Mouse (Mus musculus) midbrain, embryonic 15.5 days (tissue): ENCODE measurements at regions not wholly inside any gene's neighbourhood (a gene's known extent, or its start where the extent isn't known, plus 50 kb on each side); places are given as distances from the start of the nearest gene placed in this dataset.

Experiments
- ATAC-seq: fragments of 200-750 bp; cut with Nextera tagmentation; replicated peaks from 2 replicates; pipeline ENCODE4 v1.8.0; 2017; ENCODE audit warnings: moderate TSS enrichment
- H3K27ac ChIP-seq: fragments of 300-500 bp; sonication (generic); 2 replicates; pipeline ENCODE4 v1.5.1; 2015; ENCODE audit warnings: mild to moderate bottlenecking, inconsistent platforms
- H3K27me3 ChIP-seq: fragments of 300-500 bp; sonication (generic); replicated peaks from 2 replicates; pipeline ENCODE4 v1.6.1; 2015; ENCODE audit warnings: inconsistent platforms
- H3K36me3 ChIP-seq: fragments of 300-500 bp; sonication (generic); replicated peaks from 2 replicates; pipeline ENCODE4 v1.6.1; 2015; ENCODE audit warnings: inconsistent platforms
- H3K4me1 ChIP-seq: fragments of 300-500 bp; sonication (generic); 2 replicates; pipeline ENCODE4 v1.6.1; 2015; ENCODE audit warnings: inconsistent platforms
- H3K4me2 ChIP-seq: fragments of 300-500 bp; sonication (generic); 2 replicates; pipeline ENCODE4 v1.6.1; 2015; ENCODE audit warnings: inconsistent platforms, mild to moderate bottlenecking, moderate library complexity
- H3K4me3 ChIP-seq: fragments of 300-500 bp; sonication (generic); 2 replicates; pipeline ENCODE4 v1.5.1; 2015; ENCODE audit warnings: mild to moderate bottlenecking, inconsistent platforms
- H3K9ac ChIP-seq: fragments of 300-500 bp; sonication (generic); 2 replicates; pipeline ENCODE4 v1.6.1; 2015; ENCODE audit warnings: mild to moderate bottlenecking, inconsistent platforms
- H3K9me3 ChIP-seq: fragments of 300-500 bp; sonication (generic); 2 replicates; pipeline ENCODE4 v1.6.1; 2016; ENCODE audit warnings: inconsistent platforms
- WGBS: fragments of 180-500 bp; shearing (Covaris S2); methylation state at CpG from one replicate; pipeline ENCODE4 v1.1.7; 2015; ENCODE audit warnings: mixed read lengths; 5-methylcytosine and 5-hydroxymethylcytosine counted together
- microRNA counts: library from miRNA; unstranded; fragments of <30 nt; microRNA quantifications from one replicate; lab custom pipeline; 2016
- microRNA-seq: library from miRNA; unstranded; fragments of <30 nt; microRNA quantifications from one replicate; pipeline ENCODE4, GENCODE M21; 2016

GRCm38 (mm10) chr1:137010240-137010926 is 50.1 kb upstream of the Nr5a2 start:
- Histone ChIP-seq H3K36me3 (no peaks in the 10 kb centered on the region), H3K4me3 (no peak overlapping the region), H3K27me3 (no peaks in the 10 kb centered on the region), H3K9ac (no peak overlapping the region), H3K4me1 (no peaks in the 10 kb centered on the region), H3K4me2 (no peak overlapping the region), H3K27ac (no peak overlapping the region), H3K9me3 (no peaks in the 10 kb centered on the region)
- no peak for ATAC-seq
- WGBS: 85% methylated on average over 9 of the region's 9 CpGs

MicroRNAs in the stretch of these regions (microRNA counts, 519-probe panel; counts per million panel counts)
- microRNA mmu-miR-181a (lab: Ali Mortazavi, UCI) (4,937 counts per million, percentile 98 among the panel's probes with 10 or more counts), microRNA mmu-miR-181b+mmu-miR-181d (lab: Ali Mortazavi, UCI) (2,480 counts per million, percentile 48 among the panel's probes with 10 or more counts)

Small RNA genes lying in the stretch of these regions (microRNA-seq; reads per million reads assigned to microRNA genes)
- gene Mir181a-1: 5,969 reads per million, percentile 93 among the genes with 10 or more reads in this experiment
- 16.9 reads per million, percentile 34 among the genes with 10 or more reads in this experiment for gene Mir181b-1
